9 mouse cellular contexts compared by ENCODE assay signal in the genomic region with DNA sequence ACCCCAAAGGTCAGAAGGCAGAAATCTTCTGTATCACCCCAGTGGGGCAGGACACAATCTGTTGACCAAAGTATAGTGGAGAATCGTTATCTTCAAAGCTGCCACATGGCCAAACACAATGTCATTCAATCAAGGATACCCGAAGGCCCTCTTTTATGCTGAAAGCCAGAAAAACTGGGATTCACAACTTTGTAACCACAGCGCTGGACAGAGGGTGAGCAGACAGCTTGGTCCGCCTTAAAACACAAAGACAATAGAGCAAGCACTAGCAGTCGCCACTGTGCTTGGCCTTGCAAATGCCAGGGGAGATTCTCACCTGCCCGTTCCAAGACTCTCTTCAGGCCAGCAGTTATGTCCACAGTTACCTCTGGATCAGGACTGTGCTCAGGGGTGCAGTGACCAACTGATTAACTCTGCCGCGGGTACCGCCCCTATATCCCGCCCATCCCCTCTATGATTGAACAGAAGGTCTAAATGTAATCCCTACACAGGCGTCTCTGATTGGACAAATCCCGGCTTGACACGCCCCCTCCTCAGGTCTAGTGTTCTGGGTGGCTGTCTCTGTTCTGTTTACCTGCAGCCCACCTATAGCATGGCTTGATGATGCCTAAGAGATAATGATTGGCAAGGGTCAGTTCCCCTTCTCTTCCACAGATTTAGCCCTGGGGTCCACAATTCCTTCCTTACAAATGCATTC. TPM values are rescaled to one million over a fixed set of nuclear protein-coding genes. Genes with fewer than 3 reads are reported as not detected.
DNase-seq lines count a peak whose midpoint lies in the region; ATAC-seq and TF ChIP-seq lines count a peak whose summit lies in the region.
"Not testable (repeated sequence)": the region's sequence is repeated elsewhere in the genome, so short reads cannot be mapped to it uniquely, and the experiment has no call there.
"Had no signal": no experiment of that assay in that cellular context is flagged by ENCODE, and none has a peak within 500 bp of the region (broad histone marks: within the 10 kb centered on the region; RNA-seq: fewer than 3 reads in every experiment).

No protein-coding gene starts in this region.

- TF ChIP-seq POLR2A in small intestine, adult 2 months (IDR thresholded peaks at IDR 0.05; ENCODE audit: low read depth, low read length): not testable (repeated sequence)

- WGBS in hindbrain, embryonic 14.5 days: 24% methylated on average over 13 of the region's 13 CpGs
- 22% methylated on average over 13 of the region's 13 CpGs for WGBS in liver, embryonic 12.5 days (ENCODE audit: insufficient replicate concordance)
- WGBS in midbrain, embryonic 15.5 days: 26% methylated on average over 13 of the region's 13 CpGs
- 22% methylated on average over 13 of the region's 13 CpGs for WGBS in small intestine, adult 2 months

- not testable (repeated sequence) for TF ChIP-seq CTCF in G1E (IDR thresholded peaks at IDR 0.05; ENCODE audit: low read depth, low read length); small intestine, adult 2 months (IDR thresholded peaks at IDR 0.05; ENCODE audit: extremely low read depth, insufficient read length, insufficient replicate concordance, low read depth, low read length)

- H3K9ac ChIP-seq in hindbrain, embryonic 14.5 days: peak overlapping the region; percentile 47
- not testable (repeated sequence) for H3K9ac ChIP-seq in liver, embryonic 12.5 days
- H3K9ac ChIP-seq in midbrain, embryonic 15.5 days: peak overlapping the region; percentile 38

- peak overlapping the region; percentile 50 for H3K4me2 ChIP-seq in hindbrain, embryonic 14.5 days (replicated peaks)
- peak overlapping the region; percentile 32 for H3K4me2 ChIP-seq in liver, embryonic 12.5 days
- H3K4me2 ChIP-seq in midbrain, embryonic 15.5 days: peak overlapping the region; percentile 51

- peak; percentile 28; the same call in 1 of the 2 replicates for ATAC-seq in G1E (ENCODE audit: extremely low read depth, insufficient number of reproducible peaks, low FRiP score, poor library complexity, severe bottlenecking)
- peak; percentile 100 for ATAC-seq in hindbrain, embryonic 14.5 days (ENCODE audit: low FRiP score)
- peak; percentile 69 for ATAC-seq in liver, embryonic 12.5 days
- peak; percentile 100 for ATAC-seq in midbrain, embryonic 15.5 days (replicated peaks)

- DNase-seq in G1E (ENCODE audit: low spot score): not testable (repeated sequence)
- peak; percentile 85 to 87 for DNase-seq in cerebellum, postnatal 25 days
- peak; percentile 78 to 88 for DNase-seq in frontal cortex, adult 2 months (ENCODE audit: extremely low spot score in 1 of 2, low spot score in 1 of 2)
- DNase-seq in hindbrain, embryonic 14.5 days (ENCODE audit: low spot score): peak; percentile 69
- DNase-seq in layer of hippocampus, adult 8-10 months (ENCODE audit: low spot score in 2 of 2): peak; percentile 64 to 90

- not testable (repeated sequence) for H3K36me3 ChIP-seq in G1E (replicated peaks); hindbrain, embryonic 14.5 days (replicated peaks; ENCODE audit: control insufficient read depth, insufficient read depth); liver, embryonic 12.5 days; midbrain, embryonic 15.5 days (replicated peaks); small intestine, adult 2 months (ENCODE audit: control insufficient read depth, insufficient read depth, low read length)

- H3K9me3 ChIP-seq in G1E (replicated peaks); hindbrain, embryonic 14.5 days (ENCODE audit: control insufficient read depth, low read length); liver, embryonic 12.5 days (replicated peaks); midbrain, embryonic 15.5 days: not testable (repeated sequence)

- H3K27me3 ChIP-seq in G1E (ENCODE audit: insufficient read depth, low read length); hindbrain, embryonic 14.5 days (ENCODE audit: control insufficient read depth, insufficient read depth, low read length); liver, embryonic 12.5 days (replicated peaks); midbrain, embryonic 15.5 days (replicated peaks); small intestine, adult 2 months (ENCODE audit: control insufficient read depth, insufficient read depth, low read length): not testable (repeated sequence)

- 0 out of 2 replicates have a peak overlapping the region, but pooled peaks have one; percentile 7 for H3K27ac ChIP-seq in hindbrain, embryonic 14.5 days
- not testable (repeated sequence) for H3K27ac ChIP-seq in liver, embryonic 12.5 days; small intestine, adult 2 months (ENCODE audit: insufficient read depth, low read depth, low read length)
- H3K27ac ChIP-seq in midbrain, embryonic 15.5 days: 0 out of 2 replicates have a peak overlapping the region, but pooled peaks have one; percentile 38

- not testable (repeated sequence) for H3K4me3 ChIP-seq in G1E (ENCODE audit: low read depth, low read length); liver, embryonic 12.5 days
- peak overlapping the region; percentile 39 for H3K4me3 ChIP-seq in hindbrain, embryonic 14.5 days (replicated peaks; ENCODE audit: low read length)
- peak overlapping the region; percentile 45 for H3K4me3 ChIP-seq in midbrain, embryonic 15.5 days
- H3K4me3 ChIP-seq in small intestine, adult 2 months (ENCODE audit: low read depth, low read length): peak overlapping the region; percentile 51

- not testable (repeated sequence) for H3K4me1 ChIP-seq in G1E (ENCODE audit: insufficient read depth, low read depth, low read length); hindbrain, embryonic 14.5 days (replicated peaks; ENCODE audit: control insufficient read depth, insufficient read depth, low read length); liver, embryonic 12.5 days; midbrain, embryonic 15.5 days; small intestine, adult 2 months (ENCODE audit: control insufficient read depth, insufficient read depth, insufficient read length, low read length)

RNA-seq across cellular contexts. Expression of gene Tmsb15b2, which starts 17.6 kb away (rescaled TPM):
- total RNA-seq in G1E (2014; fragmentation: Nextera tagmentation) (not detected in 2 replicates), G1E (2017) (not detected in 2 replicates)
- polyA plus RNA-seq in G1E (2012): not detected in 2 replicates
- 22.5 and 30.0 TPM in 2 replicates for polyA plus RNA-seq in frontal cortex, adult 2 months (2012; rRNA removed)
- 75.3 and 102 TPM in 2 replicates for polyA plus RNA-seq in hindbrain, embryonic 14.5 days (2014; fragmentation: Nextera tagmentation; extraction: Ambion mirVana)
- total RNA-seq in layer of hippocampus, adult 8-10 months (2022): 10 to 100 TPM; 11.6 to 19.9 (median 16.2) TPM
- 7.2 TPM in 2 replicates for polyA plus RNA-seq in liver, embryonic 12.5 days (2016; fragmentation: Nextera tagmentation; extraction: Ambion mirVana)
- polyA plus RNA-seq in midbrain, embryonic 15.5 days (2015; fragmentation: Nextera tagmentation; extraction: Ambion mirVana): 70.9 and 74.1 TPM in 2 replicates
- not detected in 2 replicates for polyA plus RNA-seq in small intestine, adult 2 months (2012; rRNA removed)

RNA-seq across cellular contexts. Expression of gene Tmsb15l, which starts 18.9 kb away (rescaled TPM):
- not detected in 2 replicates for total RNA-seq in G1E (2014; fragmentation: Nextera tagmentation)
- total RNA-seq in G1E (2017): 0.66 TPM in 1 of 2 replicates, not detected in the other
- polyA plus RNA-seq in G1E (2012): not detected in 2 replicates
- 5.9 and 9.5 TPM in 2 replicates for polyA plus RNA-seq in frontal cortex, adult 2 months (2012; rRNA removed)
- 8.8 and 9.5 TPM in 2 replicates for polyA plus RNA-seq in hindbrain, embryonic 14.5 days (2014; fragmentation: Nextera tagmentation; extraction: Ambion mirVana)
- 1 to 10 TPM; 1.6 to 3.9 (median 3.8) TPM for total RNA-seq in layer of hippocampus, adult 8-10 months (2022)
- 0.29 and 0.74 TPM in 2 replicates for polyA plus RNA-seq in liver, embryonic 12.5 days (2016; fragmentation: Nextera tagmentation; extraction: Ambion mirVana)
- 7.0 and 8.3 TPM in 2 replicates for polyA plus RNA-seq in midbrain, embryonic 15.5 days (2015; fragmentation: Nextera tagmentation; extraction: Ambion mirVana)
- 0.32 TPM in 1 of 2 replicates, not detected in the other for polyA plus RNA-seq in small intestine, adult 2 months (2012; rRNA removed)

RNA-seq across cellular contexts. Expression of gene Tmsb15b1, which starts 18.9 kb away (rescaled TPM):
- total RNA-seq in G1E (2014; fragmentation: Nextera tagmentation) (not detected in 2 replicates), G1E (2017) (1.7 and 3.1 TPM in 2 replicates)
- polyA plus RNA-seq in G1E (2012): not detected in 2 replicates
- 11.7 and 14.2 TPM in 2 replicates for polyA plus RNA-seq in frontal cortex, adult 2 months (2012; rRNA removed)
- 26.4 and 33.1 TPM in 2 replicates for polyA plus RNA-seq in hindbrain, embryonic 14.5 days (2014; fragmentation: Nextera tagmentation; extraction: Ambion mirVana)
- total RNA-seq in layer of hippocampus, adult 8-10 months (2022): 1 to 10 TPM; 2.8 to 8.9 (median 5.3) TPM
- 5.0 and 5.2 TPM in 2 replicates for polyA plus RNA-seq in liver, embryonic 12.5 days (2016; fragmentation: Nextera tagmentation; extraction: Ambion mirVana)
- 30.8 and 31.9 TPM in 2 replicates for polyA plus RNA-seq in midbrain, embryonic 15.5 days (2015; fragmentation: Nextera tagmentation; extraction: Ambion mirVana)
- not detected in 2 replicates for polyA plus RNA-seq in small intestine, adult 2 months (2012; rRNA removed)

RNA-seq across cellular contexts. Expression of gene H2bfm, which starts 30.6 kb away (rescaled TPM):
- not detected in 2 replicates for total RNA-seq in G1E (2014; fragmentation: Nextera tagmentation)
- total RNA-seq in G1E (2017): not detected in 2 replicates
- polyA plus RNA-seq in G1E (2012): not detected in 2 replicates
- polyA plus RNA-seq in frontal cortex, adult 2 months (2012; rRNA removed): not detected in 2 replicates
- polyA plus RNA-seq in hindbrain, embryonic 14.5 days (2014; fragmentation: Nextera tagmentation; extraction: Ambion mirVana): not detected in 2 replicates
- not detected for total RNA-seq in layer of hippocampus, adult 8-10 months (2022)
- polyA plus RNA-seq in liver, embryonic 12.5 days (2016; fragmentation: Nextera tagmentation; extraction: Ambion mirVana): not detected in 2 replicates
- polyA plus RNA-seq in midbrain, embryonic 15.5 days (2015; fragmentation: Nextera tagmentation; extraction: Ambion mirVana): not detected in 2 replicates
- polyA plus RNA-seq in small intestine, adult 2 months (2012; rRNA removed): not detected in 2 replicates
- total RNA-seq: CH12.LX had no signal

RNA-seq across cellular contexts. Expression of gene Zcchc18, which starts 35.2 kb away (rescaled TPM):
- total RNA-seq in G1E (2014; fragmentation: Nextera tagmentation) (not detected in 2 replicates), G1E (2017) (0.06 and 0.11 TPM in 2 replicates)
- polyA plus RNA-seq in G1E (2012): not detected in 2 replicates
- 205 and 258 TPM in 2 replicates for polyA plus RNA-seq in frontal cortex, adult 2 months (2012; rRNA removed)
- polyA plus RNA-seq in hindbrain, embryonic 14.5 days (2014; fragmentation: Nextera tagmentation; extraction: Ambion mirVana): 372 and 450 TPM in 2 replicates
- total RNA-seq in layer of hippocampus, adult 8-10 months (2022): 100 to 1,000 TPM; 251 to 290 (median 278) TPM
- 0.67 and 0.91 TPM in 2 replicates for polyA plus RNA-seq in liver, embryonic 12.5 days (2016; fragmentation: Nextera tagmentation; extraction: Ambion mirVana)
- polyA plus RNA-seq in midbrain, embryonic 15.5 days (2015; fragmentation: Nextera tagmentation; extraction: Ambion mirVana): 413 and 428 TPM in 2 replicates
- polyA plus RNA-seq in small intestine, adult 2 months (2012; rRNA removed): 0.30 and 0.52 TPM in 2 replicates

Comparison
In these comparisons a context has a peak if more than half of its experiments do, and no peak if none do; other contexts are left out.
1. ATAC-seq: peak in every context shown above with its lines; median percentile 100 in hindbrain, embryonic 14.5 days; 100 in midbrain, embryonic 15.5 days; 69 in liver, embryonic 12.5 days; 28 in G1E.